Mouse (Mus musculus): ENCODE measurements at regions not wholly inside any gene's neighbourhood (a gene's known extent, or its start where the extent isn't known, plus 50 kb on each side); places are given as distances from the start of the nearest gene placed in this dataset.

DNA sequence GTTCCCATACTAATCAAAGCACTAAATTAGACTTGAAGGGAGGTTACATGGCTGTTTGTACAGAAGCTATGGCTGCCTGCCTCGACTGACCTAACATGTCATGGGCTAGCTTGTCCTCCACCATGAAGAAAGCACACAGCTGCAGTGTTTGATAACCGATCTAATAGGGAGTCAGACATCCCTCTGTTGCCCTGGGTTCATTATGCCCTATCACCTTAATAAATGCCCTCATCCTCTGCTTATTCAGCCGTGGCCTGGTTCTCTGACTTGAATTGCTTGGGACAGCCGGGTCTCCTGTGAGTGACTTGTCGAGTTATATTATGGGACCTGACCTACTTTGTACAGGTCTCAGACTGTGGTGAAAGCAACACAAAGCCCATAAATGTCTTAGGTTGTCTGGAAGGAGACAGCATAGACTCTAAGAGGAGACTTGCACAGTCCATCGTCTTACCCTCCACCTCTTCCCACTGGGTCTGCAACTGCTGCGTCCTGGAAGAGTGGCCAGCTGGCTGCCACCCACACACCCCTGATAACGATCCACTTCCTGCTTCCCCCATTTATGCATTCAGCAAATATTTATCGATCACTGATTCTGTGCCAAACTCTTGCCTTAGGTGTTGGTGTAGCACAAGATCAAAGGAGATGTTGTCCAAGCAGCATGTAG is 161.2 kb upstream of the 3110018I06Rik start:
- no peak overlapping the region for H3K4me2 ChIP-seq
- no peak overlapping the region for H3K4me3 ChIP-seq
- ATAC-seq (replicated peaks; ENCODE audit: insufficient number of reproducible peaks, insufficient read depth, low FRiP score, low read depth) = no peak
- no peak overlapping the region for H3K27ac ChIP-seq
- H3K4me1 ChIP-seq (replicated peaks) = no peaks in the 10 kb centered on the region
- H3K36me3 ChIP-seq = no peaks in the 10 kb centered on the region
- 67% methylated on average over 9 of the region's 9 CpGs for WGBS
- no peaks in the 10 kb centered on the region for H3K27me3 ChIP-seq
- no peaks in the 10 kb centered on the region for H3K9me3 ChIP-seq (replicated peaks)
- H3K9ac ChIP-seq = no peak overlapping the region

DNA sequence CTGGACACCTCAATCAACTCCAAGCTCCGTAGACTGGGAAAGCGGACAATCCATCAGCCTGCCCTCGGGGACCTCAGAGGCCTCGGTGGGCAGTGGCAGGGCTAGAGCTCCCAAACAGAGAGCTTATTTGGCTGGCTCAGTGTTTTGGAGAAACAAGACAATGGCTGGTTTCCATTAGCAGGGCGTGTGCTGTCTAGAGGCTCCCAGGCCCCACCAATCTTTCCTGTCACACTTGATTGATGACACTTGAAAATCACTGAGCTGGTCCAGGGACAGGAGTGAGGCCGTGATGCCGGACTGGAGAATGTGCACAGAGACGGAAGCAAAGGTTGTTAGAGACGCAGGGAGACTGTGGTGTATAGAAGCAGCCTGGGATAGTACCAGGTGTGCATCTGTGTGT is 159.4 kb upstream of the 3110018I06Rik start:
- Histone ChIP-seq H3K36me3 (no peaks in the 10 kb centered on the region), H3K9ac (no peak overlapping the region), H3K4me3 (no peak overlapping the region), H3K4me2 (no peak overlapping the region), H3K27ac (no peak overlapping the region), H3K27me3 (no peaks in the 10 kb centered on the region), H3K4me1 (replicated peaks) (no peaks in the 10 kb centered on the region), H3K9me3 (replicated peaks) (no peaks in the 10 kb centered on the region)
- 29% methylated on average over 9 of the region's 9 CpGs for WGBS
- ATAC-seq (replicated peaks; ENCODE audit: insufficient number of reproducible peaks, insufficient read depth, low FRiP score, low read depth) = no peak

DNA sequence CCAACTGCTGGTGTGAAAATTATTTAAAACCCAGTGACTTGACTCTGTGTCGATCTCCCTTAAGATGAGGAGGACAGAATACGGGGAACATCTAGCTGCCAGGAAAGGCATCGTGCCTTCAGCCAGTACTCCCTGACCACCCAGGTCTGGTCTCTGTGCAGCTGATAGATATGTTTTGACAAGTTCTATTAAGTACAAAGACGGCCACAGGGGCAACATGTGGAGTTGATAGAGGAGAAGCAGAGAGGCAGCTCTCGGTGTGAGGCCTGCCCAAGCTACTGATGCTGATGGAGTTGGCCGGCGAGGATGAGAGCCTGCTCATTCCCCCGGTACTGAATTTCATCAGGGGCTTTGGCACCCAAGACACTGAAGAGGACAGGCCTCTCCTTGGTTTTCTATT is 154.1 kb upstream of the 3110018I06Rik start:
- H3K9ac ChIP-seq = no peak overlapping the region
- no peak overlapping the region for H3K4me2 ChIP-seq
- no peak overlapping the region for H3K4me3 ChIP-seq
- H3K27ac ChIP-seq = no peak overlapping the region
- no peaks in the 10 kb centered on the region for H3K9me3 ChIP-seq (replicated peaks)
- no peaks in the 10 kb centered on the region for H3K4me1 ChIP-seq (replicated peaks)
- H3K36me3 ChIP-seq = no peaks in the 10 kb centered on the region
- WGBS = 74% methylated on average over 8 of the region's 8 CpGs
- ATAC-seq (replicated peaks; ENCODE audit: insufficient number of reproducible peaks, insufficient read depth, low FRiP score, low read depth) = no peak
- no peaks in the 10 kb centered on the region for H3K27me3 ChIP-seq

DNA sequence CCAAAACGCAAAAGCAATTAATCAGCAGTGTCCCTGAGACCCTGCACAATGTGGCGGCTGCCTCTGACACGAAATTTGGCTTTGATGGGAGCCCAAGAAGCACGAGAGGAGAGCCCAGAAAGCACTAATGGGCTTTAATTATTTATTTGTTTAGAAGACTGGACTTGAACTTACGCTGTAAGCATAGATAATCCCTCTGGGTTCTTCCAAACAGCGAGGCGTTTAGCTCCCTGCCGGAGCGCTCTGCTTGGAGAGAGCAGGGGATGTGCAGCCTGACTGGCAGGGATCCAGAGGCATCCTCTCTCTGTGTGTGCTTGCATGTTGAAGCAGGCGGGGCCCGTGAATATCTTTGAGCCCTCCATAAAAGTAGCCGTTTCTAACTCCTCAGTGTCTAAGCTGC is 153.3 kb upstream of the 3110018I06Rik start:
- ATAC-seq (replicated peaks; ENCODE audit: insufficient number of reproducible peaks, insufficient read depth, low FRiP score, low read depth) = no peak

DNA sequence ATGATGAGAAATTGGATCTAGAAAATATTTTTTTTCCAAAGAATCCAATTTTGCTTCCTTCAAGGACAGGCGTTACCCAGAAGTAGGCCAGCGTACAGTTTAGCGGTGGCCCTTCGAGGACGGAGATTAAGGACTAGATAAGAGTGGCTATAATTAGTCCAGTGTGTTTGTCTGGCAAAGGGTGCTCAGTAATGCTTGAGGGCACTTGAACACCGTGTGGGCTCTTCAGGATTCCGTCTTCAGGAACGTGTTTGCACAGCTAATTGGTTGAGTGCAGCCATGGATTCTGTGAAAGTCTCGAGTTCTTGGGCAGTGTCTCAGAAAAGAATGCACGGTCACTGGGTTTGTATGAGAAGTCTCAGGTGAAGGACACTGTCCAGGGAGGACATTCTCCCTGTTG is 149.7 kb upstream of the 3110018I06Rik start:
- no peaks in the 10 kb centered on the region for H3K9me3 ChIP-seq (replicated peaks)
- H3K4me2 ChIP-seq = no peak overlapping the region
- H3K27me3 ChIP-seq = no peaks in the 10 kb centered on the region
- H3K36me3 ChIP-seq = no peaks in the 10 kb centered on the region
- no peak overlapping the region for H3K27ac ChIP-seq
- ATAC-seq (replicated peaks; ENCODE audit: insufficient number of reproducible peaks, insufficient read depth, low FRiP score, low read depth) = no peak
- 55% methylated on average over 10 of the region's 10 CpGs for WGBS
- no peaks in the 10 kb centered on the region for H3K4me1 ChIP-seq (replicated peaks)
- no peak overlapping the region for H3K4me3 ChIP-seq
- H3K9ac ChIP-seq = no peak overlapping the region

More for the DNA sequence above, 153.3 kb upstream of the 3110018I06Rik start:
- H3K4me1 ChIP-seq (replicated peaks) = no peaks in the 10 kb centered on the region
- no peak overlapping the region for H3K4me3 ChIP-seq
- no peaks in the 10 kb centered on the region for H3K27me3 ChIP-seq
- H3K4me2 ChIP-seq = no peak overlapping the region
- 64% methylated on average over 12 of the region's 12 CpGs for WGBS
- H3K9ac ChIP-seq = no peak overlapping the region
- H3K9me3 ChIP-seq (replicated peaks) = no peaks in the 10 kb centered on the region
- no peak overlapping the region for H3K27ac ChIP-seq
- H3K36me3 ChIP-seq = no peaks in the 10 kb centered on the region

DNA sequence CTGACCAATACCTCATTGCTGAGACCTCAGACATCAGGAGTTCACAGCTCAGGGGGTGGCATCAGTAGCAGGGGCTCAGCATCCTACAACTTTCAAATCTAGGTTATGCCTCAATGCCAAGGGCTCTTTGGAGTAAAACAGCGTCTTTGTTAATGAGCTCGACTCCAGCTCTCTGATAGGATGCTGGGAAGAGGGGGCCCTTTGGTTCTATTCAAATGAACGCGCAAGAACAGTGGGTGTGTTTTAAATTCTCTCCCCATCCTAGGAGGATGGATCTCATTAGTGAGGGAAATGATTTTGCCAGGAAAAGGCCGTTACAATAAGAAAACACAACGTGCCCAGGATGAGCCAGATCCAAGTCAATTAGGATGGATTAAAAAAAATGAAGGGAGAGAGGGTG is 132.2 kb upstream of the 3110018I06Rik start:
- Histone ChIP-seq H3K4me2 (no peak overlapping the region), H3K9ac (no peak overlapping the region), H3K27ac (no peak overlapping the region), H3K36me3 (no peaks in the 10 kb centered on the region), H3K4me1 (replicated peaks) (no peaks in the 10 kb centered on the region), H3K4me3 (no peak overlapping the region), H3K27me3 (no peaks in the 10 kb centered on the region), H3K9me3 (replicated peaks) (no peaks in the 10 kb centered on the region)
- no peak for ATAC-seq (replicated peaks; ENCODE audit: insufficient number of reproducible peaks, insufficient read depth, low FRiP score, low read depth)
- 66% methylated on average over 6 of the region's 6 CpGs for WGBS

GRCm38 (mm10) chr12:107356974-107357373 is 131.5 kb upstream of the 3110018I06Rik start:
- no peaks in the 10 kb centered on the region for H3K9me3 ChIP-seq (replicated peaks)
- H3K27ac ChIP-seq = no peak overlapping the region
- no peak overlapping the region for H3K4me2 ChIP-seq
- H3K4me1 ChIP-seq (replicated peaks) = no peaks in the 10 kb centered on the region
- 84% methylated on average over 7 of the region's 7 CpGs for WGBS
- no peak overlapping the region for H3K9ac ChIP-seq
- H3K27me3 ChIP-seq = no peaks in the 10 kb centered on the region
- H3K4me3 ChIP-seq = no peak overlapping the region
- H3K36me3 ChIP-seq = no peaks in the 10 kb centered on the region
- ATAC-seq (replicated peaks; ENCODE audit: insufficient number of reproducible peaks, insufficient read depth, low FRiP score, low read depth) = no peak

GRCm38 (mm10) chr12:107360511-107360910 is 127.9 kb upstream of the 3110018I06Rik start:
- Histone ChIP-seq H3K27me3 (no peaks in the 10 kb centered on the region), H3K4me3 (no peak overlapping the region), H3K36me3 (no peaks in the 10 kb centered on the region), H3K4me1 (replicated peaks) (no peaks in the 10 kb centered on the region), H3K4me2 (no peak overlapping the region), H3K27ac (no peak overlapping the region), H3K9ac (no peak overlapping the region), H3K9me3 (replicated peaks) (no peaks in the 10 kb centered on the region)
- WGBS = 79% methylated on average over 12 of the region's 12 CpGs
- ATAC-seq (replicated peaks; ENCODE audit: insufficient number of reproducible peaks, insufficient read depth, low FRiP score, low read depth) = no peak

DNA sequence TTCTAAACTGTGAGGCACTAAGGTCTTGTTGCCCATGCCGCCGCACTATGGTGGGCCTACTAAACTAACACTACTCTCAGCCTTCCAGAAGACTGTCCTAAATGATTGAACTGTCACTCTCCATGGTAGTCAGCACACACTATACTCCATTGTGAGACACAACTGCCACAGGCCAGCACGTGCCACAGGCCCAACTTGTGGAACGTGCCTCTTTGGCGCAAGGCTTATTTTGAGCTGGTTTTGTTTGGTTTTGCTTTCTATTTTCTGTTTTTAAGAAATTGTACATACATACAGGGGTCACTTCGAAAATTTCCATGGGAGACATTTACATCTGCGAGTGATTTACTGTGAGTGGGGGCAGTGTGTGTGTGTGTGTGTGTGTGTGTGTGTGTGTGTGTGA is 126.8 kb upstream of the 3110018I06Rik start:
- 95% methylated on average over 7 of the region's 7 CpGs for WGBS
- no peak for ATAC-seq (replicated peaks; ENCODE audit: insufficient number of reproducible peaks, insufficient read depth, low FRiP score, low read depth)
- H3K4me1 ChIP-seq (replicated peaks) = no peaks in the 10 kb centered on the region
- H3K9me3 ChIP-seq (replicated peaks) = no peaks in the 10 kb centered on the region
- no peaks in the 10 kb centered on the region for H3K27me3 ChIP-seq
- no peak overlapping the region for H3K4me3 ChIP-seq
- no peak overlapping the region for H3K27ac ChIP-seq
- no peaks in the 10 kb centered on the region for H3K36me3 ChIP-seq
- no peak overlapping the region for H3K4me2 ChIP-seq
- no peak overlapping the region for H3K9ac ChIP-seq

GRCm38 (mm10) chr12:107362120-107362519 is 126.3 kb upstream of the 3110018I06Rik start:
- 69% methylated on average over 10 of the region's 10 CpGs for WGBS
- no peaks in the 10 kb centered on the region for H3K27me3 ChIP-seq

GRCm38 (mm10) chr12:107372254-107372653 is 116.2 kb upstream of the 3110018I06Rik start:
- no peaks in the 10 kb centered on the region for H3K36me3 ChIP-seq
- WGBS = 77% methylated on average over 7 of the region's 7 CpGs
- H3K9ac ChIP-seq = no peak overlapping the region
- H3K4me2 ChIP-seq = no peak overlapping the region
- ATAC-seq (replicated peaks; ENCODE audit: insufficient number of reproducible peaks, insufficient read depth, low FRiP score, low read depth) = no peak
- H3K4me3 ChIP-seq = no peak overlapping the region
- no peaks in the 10 kb centered on the region for H3K9me3 ChIP-seq (replicated peaks)
- no peaks in the 10 kb centered on the region for H3K27me3 ChIP-seq
- no peak overlapping the region for H3K27ac ChIP-seq
- H3K4me1 ChIP-seq (replicated peaks) = no peaks in the 10 kb centered on the region

More at GRCm38 (mm10) chr12:107362120-107362519, 126.3 kb upstream of the 3110018I06Rik start:
- Histone ChIP-seq H3K36me3 (no peaks in the 10 kb centered on the region), H3K4me2 (no peak overlapping the region), H3K4me1 (replicated peaks) (no peaks in the 10 kb centered on the region), H3K4me3 (no peak overlapping the region), H3K27ac (no peak overlapping the region), H3K9ac (no peak overlapping the region), H3K9me3 (replicated peaks) (no peaks in the 10 kb centered on the region)
- ATAC-seq (replicated peaks; ENCODE audit: insufficient number of reproducible peaks, insufficient read depth, low FRiP score, low read depth) = no peak

- H3K4me2 ChIP-seq = peak overlapping the region; percentile 35; the same call in 1 of the 2 replicates
- H3K9ac ChIP-seq = no peak overlapping the region
- H3K4me1 ChIP-seq (replicated peaks) = peaks cover 7% of the 10 kb centered on the region
- H3K9me3 ChIP-seq (replicated peaks) = no peaks in the 10 kb centered on the region
- no peaks in the 10 kb centered on the region for H3K36me3 ChIP-seq
- WGBS = 41% methylated on average over 14 of the region's 14 CpGs
- H3K4me3 ChIP-seq = no peak overlapping the region
- ATAC-seq (replicated peaks; ENCODE audit: insufficient number of reproducible peaks, insufficient read depth, low FRiP score, low read depth) = peak; percentile 67
- peak overlapping the region; percentile 27; the same call in 1 of the 2 replicates for H3K27ac ChIP-seq
- H3K27me3 ChIP-seq = no peaks in the 10 kb centered on the region
Measured at GRCm38 (mm10) chr12:107392050-107392795, 96.2 kb upstream of the 3110018I06Rik start.
